Mouse (Mus musculus): ENCODE data around the gene Btnl6. TPM values are rescaled to one million over a fixed set of nuclear protein-coding genes. Genes with fewer than 3 reads are reported as not detected.

Gene Btnl6
- polyA plus RNA-seq (2015; fragmentation: Nextera tagmentation; extraction: Ambion mirVana), result not detected in 2 replicates

GRCm38 (mm10) chr17:34517252-34517651, at the start of gene Btnl6:
TSS of gene Btnl6 (minus strand) at chr17:34517352.

GRCm38 (mm10) chr17:34564003-34564421, 46.9 kb upstream of the Btnl6 start, which contains the start of gene Notch4:
TSS of gene Notch4 (plus strand) at chr17:34564268.

GRCm38 (mm10) chr17:34477238-34478013, 39.7 kb downstream of the Btnl6 start, which contains the start of gene Btnl4:
TSS of gene Btnl4 (minus strand) at chr17:34477318.

Other genes with a start within 250 kb of the Btnl6 start
- 36.2 and 55.0 TPM in 2 replicates for gene H2-Aa, start 229.5 kb downstream of the Btnl6 start, polyA plus RNA-seq (2015; fragmentation: Nextera tagmentation; extraction: Ambion mirVana)
- gene H2-Eb1, start 211.5 kb downstream of the Btnl6 start, polyA plus RNA-seq (2015; fragmentation: Nextera tagmentation; extraction: Ambion mirVana), result 23.4 and 39.6 TPM in 2 replicates
- 0.07 and 0.08 TPM in 2 replicates for gene H2-Eb2, start 191.7 kb downstream of the Btnl6 start, polyA plus RNA-seq (2015; fragmentation: Nextera tagmentation; extraction: Ambion mirVana)
- gene Btnl2, start 162.5 kb downstream of the Btnl6 start, polyA plus RNA-seq (2015; fragmentation: Nextera tagmentation; extraction: Ambion mirVana), result 0.20 and 0.27 TPM in 2 replicates
- 0.07 and 0.14 TPM in 2 replicates for gene Btnl1, start 140.2 kb downstream of the Btnl6 start, polyA plus RNA-seq (2015; fragmentation: Nextera tagmentation; extraction: Ambion mirVana)
- 0.20 and 0.57 TPM in 2 replicates for gene BC051142, start 118.5 kb downstream of the Btnl6 start, polyA plus RNA-seq (2015; fragmentation: Nextera tagmentation; extraction: Ambion mirVana)
- gene Btnl4, start 40.0 kb downstream of the Btnl6 start, polyA plus RNA-seq (2015; fragmentation: Nextera tagmentation; extraction: Ambion mirVana), result not detected in 2 replicates
- 2.3 and 4.1 TPM in 2 replicates for gene Notch4, start 46.9 kb upstream of the Btnl6 start, polyA plus RNA-seq (2015; fragmentation: Nextera tagmentation; extraction: Ambion mirVana)
- 43.9 and 63.3 TPM in 2 replicates for gene Gpsm3, start 72.5 kb upstream of the Btnl6 start, polyA plus RNA-seq (2015; fragmentation: Nextera tagmentation; extraction: Ambion mirVana)
- gene Pbx2, start 73.9 kb upstream of the Btnl6 start, polyA plus RNA-seq (2015; fragmentation: Nextera tagmentation; extraction: Ambion mirVana), result 7.4 and 9.3 TPM in 2 replicates
- gene Ager, start 80.5 kb upstream of the Btnl6 start, polyA plus RNA-seq (2015; fragmentation: Nextera tagmentation; extraction: Ambion mirVana), result 2.8 and 3.9 TPM in 2 replicates
- gene Rnf5, start 86.3 kb upstream of the Btnl6 start, polyA plus RNA-seq (2015; fragmentation: Nextera tagmentation; extraction: Ambion mirVana), result 70.9 and 75.6 TPM in 2 replicates
- gene Agpat1, start 86.9 kb upstream of the Btnl6 start, polyA plus RNA-seq (2015; fragmentation: Nextera tagmentation; extraction: Ambion mirVana), result 22.9 and 23.1 TPM in 2 replicates
- gene Egfl8, start 98.6 kb upstream of the Btnl6 start, polyA plus RNA-seq (2015; fragmentation: Nextera tagmentation; extraction: Ambion mirVana), result 2.1 and 2.8 TPM in 2 replicates
- gene Ppt2, start 111.2 kb upstream of the Btnl6 start, polyA plus RNA-seq (2015; fragmentation: Nextera tagmentation; extraction: Ambion mirVana), result 10.5 and 14.2 TPM in 2 replicates
- gene Prrt1, start 112.2 kb upstream of the Btnl6 start, polyA plus RNA-seq (2015; fragmentation: Nextera tagmentation; extraction: Ambion mirVana), result 0.11 and 0.19 TPM in 2 replicates
- 6.8 and 8.6 TPM in 2 replicates for gene Fkbpl, start 127.4 kb upstream of the Btnl6 start, polyA plus RNA-seq (2015; fragmentation: Nextera tagmentation; extraction: Ambion mirVana)
- 18.6 and 26.1 TPM in 2 replicates for gene Atf6b, start 129.8 kb upstream of the Btnl6 start, polyA plus RNA-seq (2015; fragmentation: Nextera tagmentation; extraction: Ambion mirVana)
- gene Tnxb, start 153.2 kb upstream of the Btnl6 start, polyA plus RNA-seq (2015; fragmentation: Nextera tagmentation; extraction: Ambion mirVana), result 2.2 and 3.9 TPM in 2 replicates
- gene C4b, start 226.5 kb upstream of the Btnl6 start, polyA plus RNA-seq (2015; fragmentation: Nextera tagmentation; extraction: Ambion mirVana), result 2.7 and 2.8 TPM in 2 replicates

Measured in spleen, postnatal 0 days (tissue).